Comparison of ENCODE assay signal across 29 mouse cellular contexts in the genomic region with DNA sequence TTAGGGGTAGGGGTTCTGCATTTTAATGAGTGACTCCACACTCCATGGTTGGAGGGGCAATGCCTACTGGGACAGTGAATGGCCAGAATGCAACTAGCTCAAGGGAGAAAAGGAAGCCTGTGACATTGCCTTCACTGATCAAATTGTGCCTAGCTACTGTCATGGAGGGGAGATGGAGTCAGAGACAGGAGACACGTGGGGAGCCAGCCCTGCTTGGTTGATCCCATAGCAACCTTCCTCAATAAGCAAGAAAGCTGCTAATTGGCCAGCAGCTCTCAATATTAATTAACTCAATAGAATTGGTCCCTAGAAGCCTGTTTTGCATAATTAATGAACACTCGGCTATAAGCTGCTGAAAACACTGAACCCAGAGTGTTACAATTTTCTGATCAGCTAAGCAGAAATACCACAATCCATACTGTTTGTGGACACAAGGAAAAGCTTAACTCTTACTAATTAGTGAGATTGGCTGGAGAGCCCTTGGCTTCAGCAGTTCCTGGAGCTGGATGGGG.
DNase-seq lines count a peak whose midpoint lies in the region; ATAC-seq lines count a peak whose summit lies in the region.
"Had no signal": no experiment of that assay in that cellular context is flagged by ENCODE, and none has a peak within 500 bp of the region (broad histone marks: within the 10 kb centered on the region; RNA-seq: fewer than 3 reads in every experiment).

No protein-coding gene starts in this region.

- H3K9ac ChIP-seq in hindbrain, embryonic 13.5 days = no peak overlapping the region
- H3K9ac ChIP-seq in neural tube, embryonic 13.5 days = no peak overlapping the region
- H3K9ac ChIP-seq in hindbrain, embryonic 16.5 days (ENCODE audit: low read depth, low read length) = no peak overlapping the region
- H3K9ac ChIP-seq: kidney, embryonic 15.5 days; limb, embryonic 12.5 days; liver, embryonic 15.5 days; lung, embryonic 14.5 days; stomach, embryonic 15.5 days had no signal

- no peaks in the 10 kb centered on the region for H3K9me3 ChIP-seq in hindbrain, embryonic 13.5 days
- no peaks in the 10 kb centered on the region for H3K9me3 ChIP-seq in hindbrain, embryonic 10.5 days
- 0 out of 2 replicates have a peak, but pooled peaks cover 6% of the 10 kb centered on the region for H3K9me3 ChIP-seq in neural tube, embryonic 13.5 days
- no peaks in the 10 kb centered on the region; the same call in 1 of the 2 replicates for H3K9me3 ChIP-seq in hindbrain, embryonic 16.5 days (ENCODE audit: control insufficient read depth, low read length)
- H3K9me3 ChIP-seq: kidney, embryonic 15.5 days; limb, embryonic 12.5 days; liver, embryonic 15.5 days had no signal

- no peak overlapping the region for H3K4me2 ChIP-seq in hindbrain, embryonic 13.5 days
- no peak overlapping the region for H3K4me2 ChIP-seq in neural tube, embryonic 13.5 days
- no peak overlapping the region for H3K4me2 ChIP-seq in hindbrain, embryonic 16.5 days (ENCODE audit: low read length)
- H3K4me2 ChIP-seq: heart, embryonic 11.5 days; kidney, embryonic 15.5 days; limb, embryonic 12.5 days; liver, embryonic 15.5 days; lung, embryonic 14.5 days; stomach, embryonic 15.5 days had no signal

- peak; percentile 63; the same call in 1 of the 2 replicates for ATAC-seq in hindbrain, embryonic 13.5 days (ENCODE audit: low FRiP score)
- ATAC-seq in neural tube, embryonic 13.5 days (ENCODE audit: low read depth) = peak; percentile 67; the same call in 1 of the 2 replicates
- ATAC-seq in hindbrain, embryonic 16.5 days = 0 out of 2 replicates have a peak, but pooled peaks have one; percentile 40
- ATAC-seq: activated CD4-positive, CD25-positive, alpha-beta regulatory T cell, adult 4 months had no signal

- H3K4me3 ChIP-seq in hindbrain, embryonic 13.5 days = no peak overlapping the region
- no peak overlapping the region for H3K4me3 ChIP-seq in hindbrain, embryonic 10.5 days
- no peak overlapping the region for H3K4me3 ChIP-seq in neural tube, embryonic 13.5 days
- no peak overlapping the region for H3K4me3 ChIP-seq in hindbrain, embryonic 16.5 days (ENCODE audit: low read length)
- H3K4me3 ChIP-seq: erythroblast, embryonic 14.5 days; kidney, embryonic 15.5 days; layer of hippocampus, adult 2 months; left cerebral cortex, adult 2 months; limb, embryonic 12.5 days; liver, embryonic 15.5 days; stomach, embryonic 15.5 days had no signal

- H3K36me3 ChIP-seq in hindbrain, embryonic 13.5 days = no peaks in the 10 kb centered on the region
- no peaks in the 10 kb centered on the region for H3K36me3 ChIP-seq in hindbrain, embryonic 10.5 days
- H3K36me3 ChIP-seq in neural tube, embryonic 13.5 days = no peaks in the 10 kb centered on the region
- no peaks in the 10 kb centered on the region for H3K36me3 ChIP-seq in hindbrain, embryonic 16.5 days (ENCODE audit: control insufficient read depth, insufficient read depth, low read length)
- H3K36me3 ChIP-seq: kidney, embryonic 15.5 days; limb, embryonic 12.5 days; liver, embryonic 15.5 days; stomach, embryonic 15.5 days had no signal

- no peak for DNase-seq in hindbrain, embryonic 10.5 days (ENCODE audit: low spot score)
- DNase-seq in neural tube, embryonic 10.5 days (ENCODE audit: extremely low spot score, low spot score) = no peak
- DNase-seq in retina, postnatal 1 day = peak; percentile 77
- no peak for DNase-seq in adrenal gland, adult 8-10 months
- no peak for DNase-seq in gastrocnemius, adult 8-10 months (ENCODE audit: low spot score in 2 of 2)
- DNase-seq: adrenal gland, adult 2 months; B cell, adult 2 months; cerebellum, adult 11 months; cerebellum, adult 9-10 months; gastrocnemius, postnatal 25 days; heart, adult 18-20 months; heart, postnatal 4 days; kidney, adult 18-20 months; kidney, postnatal 36 days; lung, embryonic 14.5 days; lung, postnatal 14 days; right cerebral cortex, postnatal 14 days had no signal

- H3K27ac ChIP-seq in hindbrain, embryonic 13.5 days = no peak overlapping the region
- H3K27ac ChIP-seq in hindbrain, embryonic 10.5 days = no peak overlapping the region
- H3K27ac ChIP-seq in neural tube, embryonic 13.5 days (replicated peaks) = no peak overlapping the region
- no peak overlapping the region for H3K27ac ChIP-seq in hindbrain, embryonic 16.5 days (ENCODE audit: low read depth, low read length)
- H3K27ac ChIP-seq: kidney, embryonic 15.5 days; layer of hippocampus, adult 2 months; left cerebral cortex, adult 2 months; limb, embryonic 12.5 days; liver, embryonic 15.5 days; stomach, embryonic 15.5 days had no signal

- WGBS in hindbrain, embryonic 13.5 days = 41% methylated on average over 2 of the region's 2 CpGs
- 66% methylated on average over 2 of the region's 2 CpGs for WGBS in hindbrain, embryonic 10.5 days
- WGBS in neural tube, embryonic 13.5 days = 32% methylated on average over 2 of the region's 2 CpGs
- 28% methylated on average over 2 of the region's 2 CpGs for WGBS in hindbrain, embryonic 16.5 days

- peaks cover 5% of the 10 kb centered on the region; the same call in 1 of the 2 replicates for H3K4me1 ChIP-seq in hindbrain, embryonic 13.5 days (replicated peaks)
- H3K4me1 ChIP-seq in hindbrain, embryonic 10.5 days (replicated peaks) = peaks cover 7% of the 10 kb centered on the region; the same call in 1 of the 2 replicates
- peaks cover 11% of the 10 kb centered on the region for H3K4me1 ChIP-seq in neural tube, embryonic 13.5 days (replicated peaks)
- no peaks in the 10 kb centered on the region for H3K4me1 ChIP-seq in hindbrain, embryonic 16.5 days (ENCODE audit: control insufficient read depth, insufficient read depth, low read depth, low read length)
- H3K4me1 ChIP-seq: kidney, embryonic 15.5 days; limb, embryonic 12.5 days; liver, embryonic 15.5 days; stomach, embryonic 15.5 days had no signal

- H3K27me3 ChIP-seq in hindbrain, embryonic 13.5 days = no peaks in the 10 kb centered on the region
- no peaks in the 10 kb centered on the region for H3K27me3 ChIP-seq in hindbrain, embryonic 10.5 days (ENCODE audit: insufficient read depth, poor library complexity, severe bottlenecking)
- H3K27me3 ChIP-seq in neural tube, embryonic 13.5 days = no peaks in the 10 kb centered on the region; the same call in 1 of the 2 replicates
- H3K27me3 ChIP-seq in hindbrain, embryonic 16.5 days (replicated peaks; ENCODE audit: control insufficient read depth, insufficient read depth, low read length) = no peaks in the 10 kb centered on the region
- H3K27me3 ChIP-seq: kidney, embryonic 15.5 days; limb, embryonic 12.5 days; liver, embryonic 15.5 days; stomach, embryonic 15.5 days had no signal
